Mouse (Mus musculus) heart, adult 2 months (tissue): ENCODE results near the gene Lrrc71.

ENCODE experiments used
- CTCF ChIP-seq: fragments of 200-600 bp; IDR thresholded peaks from 2 replicates; pipeline ENCODE4 v1.8.1; 2022; ENCODE audit warnings: antibody characterized with exemption, mild to moderate bottlenecking, moderate library complexity
- POLR2A ChIP-seq: fragments of 200-500 bp; IDR thresholded peaks from 2 replicates; pipeline ENCODE4 v1.6.1; 2011; ENCODE audit warnings: mild to moderate bottlenecking, low read depth, low read length, control low read depth; ENCODE audit not compliant: insufficient read depth

- TF ChIP-seq CTCF, result no peak
- no peak for TF ChIP-seq POLR2A
Measured at GRCm38 (mm10) chr3:87778283-87778682, 29.9 kb upstream of the Lrrc71 start.
